Comparison of ENCODE assay signal across 7 mouse cellular contexts in genomic region chr11:103198911-103199803, GRCm38 (mm10). TPM values are rescaled to one million over a fixed set of nuclear protein-coding genes. Genes with fewer than 3 reads are reported as not detected.
DNase-seq lines count a peak whose midpoint lies in the region; ATAC-seq lines count a peak whose summit lies in the region.

No protein-coding gene starts in this region.

- H3K27me3 ChIP-seq in forebrain, embryonic 16.5 days (replicated peaks; ENCODE audit: control insufficient read depth, insufficient read depth, low read length) = peaks cover 30% of the 10 kb centered on the region
- peaks cover 34% of the 10 kb centered on the region for H3K27me3 ChIP-seq in hindbrain, embryonic 16.5 days (replicated peaks; ENCODE audit: control insufficient read depth, insufficient read depth, low read length)
- peaks cover 89% of the 10 kb centered on the region for H3K27me3 ChIP-seq in limb, embryonic 10.5 days (ENCODE audit: low read depth, poor library complexity, severe bottlenecking)

- peak; percentile 79 for ATAC-seq in forebrain, embryonic 16.5 days
- peak; percentile 83 for ATAC-seq in hindbrain, embryonic 16.5 days
- ATAC-seq in erythroid progenitor cell, adult 5-6 weeks (replicated peaks; ENCODE audit: low FRiP score, poor library complexity, severe bottlenecking) = no peak

- under 1% methylated on average over 59 of the region's 59 CpGs for WGBS in forebrain, embryonic 16.5 days
- 2% methylated on average over 55 of the region's 59 CpGs for WGBS in hindbrain, embryonic 16.5 days
- under 1% methylated on average over 59 of the region's 59 CpGs for WGBS in limb, embryonic 10.5 days

- peaks cover 32% of the 10 kb centered on the region for H3K4me1 ChIP-seq in forebrain, embryonic 16.5 days (replicated peaks; ENCODE audit: control insufficient read depth, insufficient read depth, low read length)
- peaks cover 17% of the 10 kb centered on the region for H3K4me1 ChIP-seq in hindbrain, embryonic 16.5 days (ENCODE audit: control insufficient read depth, insufficient read depth, low read depth, low read length)
- peaks cover 17% of the 10 kb centered on the region for H3K4me1 ChIP-seq in limb, embryonic 10.5 days

- peak overlapping the region; percentile 66 for H3K9ac ChIP-seq in forebrain, embryonic 16.5 days (replicated peaks; ENCODE audit: low read depth, low read length)
- H3K9ac ChIP-seq in hindbrain, embryonic 16.5 days (ENCODE audit: low read depth, low read length) = peak overlapping the region; percentile 72

- no peaks in the 10 kb centered on the region for H3K9me3 ChIP-seq in forebrain, embryonic 16.5 days (ENCODE audit: control insufficient read depth, low read length)
- no peaks in the 10 kb centered on the region for H3K9me3 ChIP-seq in hindbrain, embryonic 16.5 days (ENCODE audit: control insufficient read depth, low read length)
- no peaks in the 10 kb centered on the region for H3K9me3 ChIP-seq in limb, embryonic 10.5 days (replicated peaks)

- peak; percentile 72 for DNase-seq in adrenal gland, adult 2 months
- DNase-seq in cerebellum, adult 11-12 months = peak; percentile 93
- DNase-seq in limb, embryonic 10.5 days (ENCODE audit: low spot score) = no peak
- DNase-seq in neural tube, embryonic 10.5 days (ENCODE audit: extremely low spot score, low spot score) = peak; percentile 34

- peak overlapping the region; percentile 34; the same call in 1 of the 2 replicates for H3K27ac ChIP-seq in forebrain, embryonic 16.5 days (ENCODE audit: low read length)
- peak overlapping the region; percentile 4; the same call in 1 of the 2 replicates for H3K27ac ChIP-seq in hindbrain, embryonic 16.5 days (ENCODE audit: low read depth, low read length)
- H3K27ac ChIP-seq in limb, embryonic 10.5 days = no peak overlapping the region

- H3K4me3 ChIP-seq in forebrain, embryonic 16.5 days (replicated peaks; ENCODE audit: low read length) = peak overlapping the region; percentile 57
- peak overlapping the region; percentile 50 for H3K4me3 ChIP-seq in hindbrain, embryonic 16.5 days (ENCODE audit: low read length)
- H3K4me3 ChIP-seq in limb, embryonic 10.5 days = peak overlapping the region; percentile 54

- peak overlapping the region; percentile 86 for H3K4me2 ChIP-seq in forebrain, embryonic 16.5 days (ENCODE audit: low read length)
- peak overlapping the region; percentile 88 for H3K4me2 ChIP-seq in hindbrain, embryonic 16.5 days (ENCODE audit: low read length)

- H3K36me3 ChIP-seq in forebrain, embryonic 16.5 days (ENCODE audit: control insufficient read depth, insufficient read depth) = no peaks in the 10 kb centered on the region
- H3K36me3 ChIP-seq in hindbrain, embryonic 16.5 days (ENCODE audit: control insufficient read depth, insufficient read depth, low read length) = peaks cover 7% of the 10 kb centered on the region
- no peaks in the 10 kb centered on the region for H3K36me3 ChIP-seq in limb, embryonic 10.5 days

RNA-seq across cellular contexts. Expression of gene 1700023F06Rik, which starts 9.2 kb away (rescaled TPM):
- total RNA-seq in adrenal gland, adult 2 months (2021) = under 1 TPM; 0.45 to 0.52 TPM
- polyA plus RNA-seq in adrenal gland, adult 2 months (2012; rRNA removed) = 1.4 and 2.1 TPM in 2 replicates
- polyA plus RNA-seq in forebrain, embryonic 16.5 days (2015; fragmentation: Nextera tagmentation; extraction: Ambion mirVana) = 0.73 and 1.5 TPM in 2 replicates
- polyA plus RNA-seq in hindbrain, embryonic 16.5 days (2015; fragmentation: Nextera tagmentation; extraction: Ambion mirVana) = 1.9 and 3.0 TPM in 2 replicates
- polyA plus RNA-seq in limb, embryonic 10.5 days (2016; fragmentation: Nextera tagmentation; extraction: Ambion mirVana) = 0.29 and 0.30 TPM in 2 replicates
- 6.3 TPM in 1 of 2 replicates, not detected in the other for total RNA-seq in erythroid progenitor cell, adult 5-6 weeks (2015; ENCODE audit: low replicate concordance)
- not detected in 2 replicates for total RNA-seq in erythroid progenitor cell, adult 5-6 weeks (2017; ENCODE audit: low replicate concordance)

RNA-seq across cellular contexts. Expression of gene Spata32, which starts 19.1 kb away (rescaled TPM):
- total RNA-seq in adrenal gland, adult 2 months (2021) = not detected
- not detected in 2 replicates for polyA plus RNA-seq in adrenal gland, adult 2 months (2012; rRNA removed)
- 0.22 TPM in 1 of 2 replicates, not detected in the other for polyA plus RNA-seq in forebrain, embryonic 16.5 days (2015; fragmentation: Nextera tagmentation; extraction: Ambion mirVana)
- 0.99 and 1.3 TPM in 2 replicates for polyA plus RNA-seq in hindbrain, embryonic 16.5 days (2015; fragmentation: Nextera tagmentation; extraction: Ambion mirVana)
- polyA plus RNA-seq in limb, embryonic 10.5 days (2016; fragmentation: Nextera tagmentation; extraction: Ambion mirVana) = not detected in 2 replicates
- total RNA-seq in erythroid progenitor cell, adult 5-6 weeks (2015; ENCODE audit: low replicate concordance) = not detected in 2 replicates
- not detected in 2 replicates for total RNA-seq in erythroid progenitor cell, adult 5-6 weeks (2017; ENCODE audit: low replicate concordance)

RNA-seq across cellular contexts. Expression of gene Fmnl1, which starts 28.2 kb away (rescaled TPM):
- 10 to 100 TPM; 18.9 to 24.2 TPM for total RNA-seq in adrenal gland, adult 2 months (2021)
- polyA plus RNA-seq in adrenal gland, adult 2 months (2012; rRNA removed) = 16.3 and 19.2 TPM in 2 replicates
- polyA plus RNA-seq in forebrain, embryonic 16.5 days (2015; fragmentation: Nextera tagmentation; extraction: Ambion mirVana) = 2.7 and 6.7 TPM in 2 replicates
- 7.6 and 8.6 TPM in 2 replicates for polyA plus RNA-seq in hindbrain, embryonic 16.5 days (2015; fragmentation: Nextera tagmentation; extraction: Ambion mirVana)
- polyA plus RNA-seq in limb, embryonic 10.5 days (2016; fragmentation: Nextera tagmentation; extraction: Ambion mirVana) = 0.49 and 0.73 TPM in 2 replicates
- total RNA-seq in erythroid progenitor cell, adult 5-6 weeks (2015; ENCODE audit: low replicate concordance) = 33.2 and 49.9 TPM in 2 replicates
- 9.2 and 22.3 TPM in 2 replicates for total RNA-seq in erythroid progenitor cell, adult 5-6 weeks (2017; ENCODE audit: low replicate concordance)
